Mouse (Mus musculus): ENCODE measurements at regions not wholly inside any gene's neighbourhood (a gene's known extent, or its start where the extent isn't known, plus 50 kb on each side); places are given as distances from the start of the nearest gene placed in this dataset.

GRCm38 (mm10) chr2:33983112-33983748, 95.5 kb upstream of the Mvb12b start:
- no peak for DNase-seq (ENCODE audit: low spot score in 2 of 2)

- no peak for DNase-seq (ENCODE audit: low spot score in 2 of 2)
Observed at GRCm38 (mm10) chr2:33981936-33982335, 94.2 kb upstream of the Mvb12b start.

- DNase-seq (ENCODE audit: low spot score in 2 of 2), result no peak
Observed at GRCm38 (mm10) chr2:33981321-33981720, 93.6 kb upstream of the Mvb12b start.

- no peak for DNase-seq (ENCODE audit: low spot score in 2 of 2)
Observed at GRCm38 (mm10) chr2:33980884-33981283, 93.1 kb upstream of the Mvb12b start.

- DNase-seq (ENCODE audit: low spot score in 2 of 2), result no peak
Observed at GRCm38 (mm10) chr2:33979276-33979675, 91.5 kb upstream of the Mvb12b start.

GRCm38 (mm10) chr2:33978550-33978949, 90.8 kb upstream of the Mvb12b start:
- no peak for DNase-seq (ENCODE audit: low spot score in 2 of 2)

GRCm38 (mm10) chr2:33977576-33978352, 90.0 kb upstream of the Mvb12b start:
- no peak for DNase-seq (ENCODE audit: low spot score in 2 of 2)

GRCm38 (mm10) chr2:33977151-33977550, 89.4 kb upstream of the Mvb12b start:
- DNase-seq (ENCODE audit: low spot score in 2 of 2), result no peak

- no peak for DNase-seq (ENCODE audit: low spot score in 2 of 2)
Observed at GRCm38 (mm10) chr2:33976183-33976582, 88.4 kb upstream of the Mvb12b start.

GRCm38 (mm10) chr2:33975423-33976127, 87.8 kb upstream of the Mvb12b start:
- no peak for DNase-seq (ENCODE audit: low spot score in 2 of 2)

- DNase-seq (ENCODE audit: low spot score in 2 of 2), result no peak
Observed at GRCm38 (mm10) chr2:33974737-33975422, 87.1 kb upstream of the Mvb12b start.

- no peak for DNase-seq (ENCODE audit: low spot score in 2 of 2)
Observed at GRCm38 (mm10) chr2:33974031-33974430, 86.3 kb upstream of the Mvb12b start.

GRCm38 (mm10) chr2:33973213-33973834, 85.6 kb upstream of the Mvb12b start:
- DNase-seq (ENCODE audit: low spot score in 2 of 2), result peak; percentile 63 to 72

- DNase-seq (ENCODE audit: low spot score in 2 of 2), result no peak
Observed at GRCm38 (mm10) chr2:33966984-33967421, 79.3 kb upstream of the Mvb12b start.

- DNase-seq (ENCODE audit: low spot score in 2 of 2), result no peak
Observed at GRCm38 (mm10) chr2:33966389-33966983, 78.7 kb upstream of the Mvb12b start.

GRCm38 (mm10) chr2:33964096-33964495, 76.3 kb upstream of the Mvb12b start:
- no peak for DNase-seq (ENCODE audit: low spot score in 2 of 2)

- DNase-seq (ENCODE audit: low spot score in 2 of 2), result no peak
Observed at GRCm38 (mm10) chr2:33962355-33963037, 74.8 kb upstream of the Mvb12b start.

GRCm38 (mm10) chr2:33961566-33961965, 73.8 kb upstream of the Mvb12b start:
- DNase-seq (ENCODE audit: low spot score in 2 of 2), result no peak

GRCm38 (mm10) chr2:33957754-33958153, 70.0 kb upstream of the Mvb12b start:
- DNase-seq (ENCODE audit: low spot score in 2 of 2), result no peak

- no peak for DNase-seq (ENCODE audit: low spot score in 2 of 2)
Observed at GRCm38 (mm10) chr2:33944301-33944700, 56.6 kb upstream of the Mvb12b start.

GRCm38 (mm10) chr2:33942085-33942484, 54.3 kb upstream of the Mvb12b start:
- DNase-seq (ENCODE audit: low spot score in 2 of 2), result no peak

Measured in right cerebral cortex, postnatal 36 days (tissue).